In the genomic region with DNA sequence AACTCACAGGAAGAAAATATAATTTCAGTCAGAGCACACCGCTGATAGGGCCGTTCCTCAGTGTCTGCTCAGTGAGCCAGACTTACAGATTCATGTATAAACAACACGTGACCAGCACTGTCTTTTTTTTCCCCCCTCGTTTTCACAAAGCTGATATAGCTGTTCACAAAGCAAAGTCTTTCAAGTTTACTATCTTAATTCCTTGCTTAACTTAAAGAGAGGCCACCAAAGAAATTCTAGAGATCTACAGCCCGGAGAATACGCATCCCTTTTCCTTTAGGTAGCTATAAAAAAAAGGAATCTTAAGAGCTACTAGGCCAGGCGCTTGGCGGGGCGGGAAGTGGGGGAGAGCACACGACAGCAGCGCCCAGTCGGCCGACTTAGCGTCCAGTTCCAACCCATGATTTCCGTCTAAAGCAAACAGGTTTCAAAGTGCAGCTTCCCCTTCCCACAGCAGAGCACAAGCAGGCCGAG, we compare ENCODE assay signal across 8 mouse cellular contexts. TPM values are rescaled to one million over a fixed set of nuclear protein-coding genes. Genes with fewer than 3 reads are reported as not detected.
DNase-seq lines count a peak whose midpoint lies in the region; ATAC-seq and TF ChIP-seq lines count a peak whose summit lies in the region.

No protein-coding gene starts in this region.

- peak overlapping the region; percentile 86 for H3K4me2 ChIP-seq in heart, embryonic 11.5 days
- H3K4me2 ChIP-seq in kidney, embryonic 16.5 days (replicated peaks; ENCODE audit: low read depth, low read length): peak overlapping the region; percentile 82

- no peak for ATAC-seq in heart, embryonic 11.5 days (replicated peaks; ENCODE audit: insufficient number of reproducible peaks, low FRiP score, low TSS enrichment)
- ATAC-seq in kidney, embryonic 16.5 days (ENCODE audit: low FRiP score, low TSS enrichment): peak; percentile 24; the same call in 1 of the 2 replicates

- TF ChIP-seq POLR2A in MEL (IDR thresholded peaks at IDR 0.05; ENCODE audit: control insufficient read depth in 1 of 2, insufficient read depth in 1 of 2, low read depth in 1 of 2, low read length in 2 of 2, poor library complexity in 1 of 2): no peak; a peak in 1 of 4 replicates

- H3K9me3 ChIP-seq in MEL (replicated peaks; ENCODE audit: insufficient read depth, low read length): no peaks in the 10 kb centered on the region
- H3K9me3 ChIP-seq in heart, embryonic 11.5 days (replicated peaks; ENCODE audit: control insufficient read depth, low read length): no peaks in the 10 kb centered on the region
- no peaks in the 10 kb centered on the region for H3K9me3 ChIP-seq in kidney, embryonic 16.5 days (ENCODE audit: low read length)

- no peak for TF ChIP-seq CTCF in MEL (IDR thresholded peaks at IDR 0.05 in 2 of 3, conservative IDR thresholded peaks at IDR 0.05 in 1 of 3; ENCODE audit: control insufficient read depth in 1 of 3, insufficient read depth in 1 of 3, low read depth in 2 of 3, low read length in 3 of 3, poor library complexity in 1 of 3, severe bottlenecking in 1 of 3)

- TF ChIP-seq EP300 in MEL (IDR thresholded peaks at IDR 0.05; ENCODE audit: low read depth in 1 of 2, low read length in 2 of 2): no peak

- peak overlapping the region; percentile 98 for H3K27ac ChIP-seq in MEL (ENCODE audit: control insufficient read depth, low read depth, low read length)
- H3K27ac ChIP-seq in heart, embryonic 11.5 days (ENCODE audit: low read depth, low read length): peak overlapping the region; percentile 99
- H3K27ac ChIP-seq in kidney, embryonic 16.5 days (ENCODE audit: low read length): peak overlapping the region; percentile 100

- H3K27me3 ChIP-seq in MEL (ENCODE audit: control insufficient read depth in 1 of 2, insufficient read depth in 2 of 2, low read length in 2 of 2): no peaks in the 10 kb centered on the region; a peak in 1 of 4 replicates
- no peaks in the 10 kb centered on the region for H3K27me3 ChIP-seq in heart, embryonic 11.5 days (ENCODE audit: control insufficient read depth, insufficient read depth, low read length)
- no peaks in the 10 kb centered on the region for H3K27me3 ChIP-seq in kidney, embryonic 16.5 days (ENCODE audit: insufficient read depth, low read length)

- under 1% methylated on average over 16 of the region's 16 CpGs for WGBS in heart, embryonic 11.5 days (ENCODE audit: insufficient replicate concordance)
- under 1% methylated on average over 16 of the region's 16 CpGs for WGBS in kidney, embryonic 16.5 days

- H3K9ac ChIP-seq in MEL (ENCODE audit: control insufficient read depth, low read depth, low read length, poor library complexity, severe bottlenecking): peak overlapping the region; percentile 96
- H3K9ac ChIP-seq in heart, embryonic 11.5 days (ENCODE audit: low read depth, low read length): peak overlapping the region; percentile 94
- peak overlapping the region; percentile 98 for H3K9ac ChIP-seq in kidney, embryonic 16.5 days (replicated peaks; ENCODE audit: low read length)

- H3K36me3 ChIP-seq in MEL (ENCODE audit: control insufficient read depth in 1 of 2, insufficient read depth in 2 of 2, low read length in 2 of 2): peaks cover 2 to 29% of the 10 kb centered on the region in 2 experiments
- no peaks in the 10 kb centered on the region for H3K36me3 ChIP-seq in heart, embryonic 11.5 days (ENCODE audit: control insufficient read depth, insufficient read depth, low read length)
- no peaks in the 10 kb centered on the region for H3K36me3 ChIP-seq in kidney, embryonic 16.5 days (ENCODE audit: insufficient read depth, low read length)

- H3K79me2 ChIP-seq in MEL (ENCODE audit: control insufficient read depth, insufficient read depth, low read length, poor library complexity): peaks cover 57% of the 10 kb centered on the region

- no peak for TF ChIP-seq RAD21 in MEL (IDR thresholded peaks at IDR 0.05; ENCODE audit: low read depth, low read length)

- peak; percentile 68 for DNase-seq in CD4-positive, CD25-positive, alpha-beta regulatory T cell, adult 2 months (ENCODE audit: low read depth, low spot score)
- DNase-seq in MEL (ENCODE audit: low read depth, low spot score): peak; percentile 83
- DNase-seq in embryo, embryonic 11 days: peak; percentile 75
- peak; percentile 42 for DNase-seq in lung, postnatal 14 days
- DNase-seq in retina, postnatal 1 day: peak; percentile 63
- no peak for DNase-seq in layer of hippocampus, adult 9-10 months (ENCODE audit: low spot score)

- peak overlapping the region; percentile 78 to 91 for H3K4me3 ChIP-seq in MEL (ENCODE audit: control insufficient read depth in 1 of 2, insufficient read depth in 1 of 2, low read depth in 2 of 2, low read length in 2 of 2)
- H3K4me3 ChIP-seq in heart, embryonic 11.5 days (ENCODE audit: low read depth, low read length): peak overlapping the region; percentile 79
- peak overlapping the region; percentile 82 for H3K4me3 ChIP-seq in kidney, embryonic 16.5 days (ENCODE audit: low read length)

- H3K4me1 ChIP-seq in MEL (ENCODE audit: control insufficient read depth in 1 of 2, insufficient read depth in 2 of 2, low read length in 2 of 2): peaks cover 8 to 16% of the 10 kb centered on the region in 2 experiments
- H3K4me1 ChIP-seq in heart, embryonic 11.5 days (ENCODE audit: control insufficient read depth, insufficient read depth, low read length): peaks cover 13% of the 10 kb centered on the region
- H3K4me1 ChIP-seq in kidney, embryonic 16.5 days (ENCODE audit: insufficient read depth, low read length): peaks cover 22% of the 10 kb centered on the region

TF ChIP-seq in MEL, 35 proteins besides CTCF, POLR2A, EP300 and RAD21:
- TF ChIP-seq SMC3 (IDR thresholded peaks at IDR 0.05; ENCODE audit: low read depth, low read length) (no peak), ETS1 (IDR thresholded peaks at IDR 0.05; ENCODE audit: low read depth, low read length) (no peak), ZNF384 (IDR thresholded peaks at IDR 0.05; ENCODE audit: low read depth, low read length) (peak; percentile 83), SIN3A (IDR thresholded peaks at IDR 0.05; ENCODE audit: low read length) (peak; percentile 83), E2F4 (IDR thresholded peaks at IDR 0.05; ENCODE audit: borderline replicate concordance, low read depth, low read length) (no peak; the same call in 1 of the 2 replicates), BHLHE40 (IDR thresholded peaks at IDR 0.05; ENCODE audit: borderline replicate concordance, low read depth, low read length) (peak; percentile 84), MAX (IDR thresholded peaks at IDR 0.05; ENCODE audit: low read length) (peak; percentile 95), KAT2A (conservative IDR thresholded peaks at IDR 0.05; ENCODE audit: low read depth, low read length) (no peak), USF2 (IDR thresholded peaks at IDR 0.05; ENCODE audit: borderline replicate concordance in 1 of 2, insufficient read depth in 1 of 2, low read depth in 1 of 2, low read length in 2 of 2) (peak in 1 of 2 experiments; percentile 84; a peak in 2 of 4 replicates), MYB (IDR thresholded peaks at IDR 0.05; ENCODE audit: low read depth, low read length) (no peak), MAZ (IDR thresholded peaks at IDR 0.05; ENCODE audit: low read depth, low read length) (no peak), NELFE (IDR thresholded peaks at IDR 0.05; ENCODE audit: low read depth, low read length) (no peak), POLR2AphosphoS2 (IDR thresholded peaks at IDR 0.05; ENCODE audit: low read length) (no peak), ELF1 (IDR thresholded peaks at IDR 0.05; ENCODE audit: low read depth, low read length) (no peak), MXI1 (IDR thresholded peaks at IDR 0.05; ENCODE audit: low read depth, low read length) (peak; percentile 93), USF1 (IDR thresholded peaks at IDR 0.05; ENCODE audit: low read depth, low read length) (peak; percentile 95), MYC (IDR thresholded peaks at IDR 0.05; ENCODE audit: low read depth, low read length) (peak; percentile 84), ZMIZ1 (IDR thresholded peaks at IDR 0.05; ENCODE audit: low read depth, low read length) (peak; percentile 32; the same call in 1 of the 2 replicates), GATA1 (IDR thresholded peaks at IDR 0.05; ENCODE audit: low read depth, low read length) (no peak), CHD1 (IDR thresholded peaks at IDR 0.05; ENCODE audit: low read depth, low read length) (no peak), ZKSCAN1 (IDR thresholded peaks at IDR 0.05; ENCODE audit: low read depth, low read length) (no peak), TAL1 (IDR thresholded peaks at IDR 0.05; ENCODE audit: low read length) (no peak), RCOR1 (IDR thresholded peaks at IDR 0.05; ENCODE audit: low read depth, low read length) (0 out of 2 replicates have a peak, but pooled peaks have one; percentile 19), HCFC1 (IDR thresholded peaks at IDR 0.05; ENCODE audit: low read depth, low read length) (peak; percentile 38; the same call in 1 of the 2 replicates), JUND (IDR thresholded peaks at IDR 0.05; ENCODE audit: low read depth, low read length) (no peak), GABPA (IDR thresholded peaks at IDR 0.05; ENCODE audit: low read depth, low read length) (no peak)

RNA-seq across cellular contexts. Expression of gene Kbtbd2, which starts 0.9 kb away (rescaled TPM):
- 26.0 and 28.2 TPM in 2 replicates for total RNA-seq in MEL (2012; rRNA removed)
- 10 to 100 TPM; 13.2 to 50.7 TPM for polyA plus RNA-seq in MEL (2012; ENCODE audit: insufficient read depth in 1 of 2, insufficient read length in 2 of 2, low read depth in 1 of 2, low replicate concordance in 2 of 2, missing spikeins in 1 of 2)
- 31.7 and 34.0 TPM in 2 replicates for polyA plus RNA-seq in heart, embryonic 11.5 days (2014; fragmentation: Nextera tagmentation; extraction: Ambion mirVana)
- 24.8 and 31.4 TPM in 2 replicates for polyA plus RNA-seq in kidney, embryonic 16.5 days (2015; fragmentation: Nextera tagmentation; extraction: Ambion mirVana)

RNA-seq across cellular contexts. Expression of gene Fkbp9, which starts 35.2 kb away (rescaled TPM):
- 2.5 and 3.0 TPM in 2 replicates for total RNA-seq in MEL (2012; rRNA removed)
- 10 to 100 TPM in 1 of 2 experiments, not detected in 1; 19.5 TPM for polyA plus RNA-seq in MEL (2012; ENCODE audit: insufficient read depth in 1 of 2, insufficient read length in 2 of 2, low read depth in 1 of 2, low replicate concordance in 2 of 2, missing spikeins in 1 of 2)
- 114 and 142 TPM in 2 replicates for polyA plus RNA-seq in heart, embryonic 11.5 days (2014; fragmentation: Nextera tagmentation; extraction: Ambion mirVana)
- polyA plus RNA-seq in kidney, embryonic 16.5 days (2015; fragmentation: Nextera tagmentation; extraction: Ambion mirVana): 132 and 145 TPM in 2 replicates
